Mouse (Mus musculus): ENCODE data around the gene Appl2.

DNA sequence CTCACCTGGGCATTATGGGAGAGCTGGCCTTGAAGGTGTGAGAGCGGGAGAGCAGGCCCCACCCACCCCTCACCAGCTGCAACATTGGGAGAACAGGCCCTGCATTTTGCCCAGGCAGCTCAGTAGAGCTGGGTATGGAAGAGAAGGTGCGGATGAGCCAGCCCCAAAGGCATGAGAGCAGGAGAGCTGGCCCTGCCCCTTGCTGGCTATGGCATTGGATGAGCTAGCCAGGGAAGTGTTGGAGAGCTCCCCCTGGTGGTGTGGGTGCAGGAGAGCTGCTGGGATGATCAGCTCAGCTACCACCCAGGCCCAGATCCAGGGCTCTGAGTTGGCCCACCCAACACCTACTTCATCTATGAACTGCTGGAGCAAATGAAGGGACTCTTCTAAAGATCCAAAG is 39.7 kb upstream of the Appl2 start:
- TF ChIP-seq GATA1 (IDR thresholded peaks at IDR 0.05; ENCODE audit: low read depth, low read length) (no peak), POLR2A (IDR thresholded peaks at IDR 0.05; ENCODE audit: control insufficient read depth in 1 of 2, insufficient read depth in 1 of 2, low read depth in 1 of 2, low read length in 2 of 2, poor library complexity in 1 of 2) (no peak), CTCF (IDR thresholded peaks at IDR 0.05 in 2 of 3, conservative IDR thresholded peaks at IDR 0.05 in 1 of 3; ENCODE audit: control insufficient read depth in 1 of 3, insufficient read depth in 1 of 3, low read depth in 2 of 3, low read length in 3 of 3, poor library complexity in 1 of 3, severe bottlenecking in 1 of 3) (peak in 2 of 3 experiments; percentile 15 to 23; a peak in 1 of 6 replicates), MYC (IDR thresholded peaks at IDR 0.05; ENCODE audit: low read depth, low read length) (no peak)
